Mouse (Mus musculus) large intestine, adult 2 months (tissue): ENCODE measurements around the gene Gm10330. TPM values are rescaled to one million over a fixed set of nuclear protein-coding genes. Genes with fewer than 3 reads are reported as not detected.
"Not testable (repeated sequence)": the region's sequence is repeated elsewhere in the genome, so short reads cannot be mapped to it uniquely, and the experiment has no call there.

Experiments
- DNase-seq: peaks from one replicate; pipeline ENCODE4 v3.0.0-alpha.2; 2012; ENCODE audit warnings: low read depth, low spot score
- WGBS: fragments of 180-500 bp; shearing (Covaris S2); methylation state at CpG from one replicate; pipeline ENCODE4 v1.1.7; 2018; 5-methylcytosine and 5-hydroxymethylcytosine counted together
- polyA plus RNA-seq: library from polyadenylated mRNA; depleted of rRNA; stranded (reverse); fragments of >200 nt; gene quantifications from 2 replicates; pipeline ENCODE4 v1.2.3, GENCODE M21; 2012; rRNA removed

Gm10330 gene
- not detected in 2 replicates for polyA plus RNA-seq

DNA sequence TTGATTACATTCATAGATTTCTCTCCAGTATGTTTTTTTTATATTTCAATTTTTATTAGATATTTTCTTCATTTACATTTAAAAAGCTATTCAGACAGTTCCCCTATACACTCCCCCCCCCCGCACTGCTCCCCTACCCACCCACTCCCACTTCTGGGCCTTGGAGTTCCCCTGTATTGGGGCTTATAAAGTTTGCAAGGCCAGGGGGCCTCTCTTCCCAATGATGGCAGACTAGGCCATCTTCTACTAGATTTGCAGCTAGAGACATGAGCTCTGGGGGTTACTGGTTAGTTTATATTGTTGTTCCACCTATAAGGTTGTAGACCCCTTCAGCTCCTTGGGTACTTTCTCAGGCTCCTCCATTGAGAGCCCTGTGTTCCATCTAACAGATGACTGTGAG, at the start of gene Gm10330:
Gene Gm10330, minus strand, starts transcription at position 101 of the 400 bp plus-strand sequence.
- WGBS: 90% methylated on average over 1 of the region's 1 CpGs
- not testable (repeated sequence) for DNase-seq

DNA sequence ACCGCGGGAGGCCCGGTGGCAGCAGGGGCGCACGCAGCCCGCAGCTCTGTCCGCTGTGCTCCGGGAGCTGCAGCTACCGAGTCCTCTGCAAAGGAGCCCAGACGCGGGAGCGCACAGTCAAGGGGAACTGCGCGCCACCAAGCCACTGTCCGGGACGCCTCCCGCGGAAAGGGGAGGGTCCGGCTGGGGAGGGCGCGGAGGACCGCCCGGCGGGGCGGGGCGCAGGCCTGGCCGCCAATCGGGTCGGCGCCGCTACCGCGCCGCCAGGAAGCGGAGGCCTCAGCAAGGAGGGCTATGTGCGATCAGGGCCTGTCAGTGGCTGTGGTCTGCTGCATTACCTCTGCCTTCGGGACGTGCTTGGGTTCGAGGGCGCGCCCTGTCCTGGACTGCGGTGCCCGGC, 20.7 kb upstream of the Gm10330 start:
- DNase-seq: not testable (repeated sequence)
- 35% methylated on average over 42 of the region's 43 CpGs for WGBS

DNA sequence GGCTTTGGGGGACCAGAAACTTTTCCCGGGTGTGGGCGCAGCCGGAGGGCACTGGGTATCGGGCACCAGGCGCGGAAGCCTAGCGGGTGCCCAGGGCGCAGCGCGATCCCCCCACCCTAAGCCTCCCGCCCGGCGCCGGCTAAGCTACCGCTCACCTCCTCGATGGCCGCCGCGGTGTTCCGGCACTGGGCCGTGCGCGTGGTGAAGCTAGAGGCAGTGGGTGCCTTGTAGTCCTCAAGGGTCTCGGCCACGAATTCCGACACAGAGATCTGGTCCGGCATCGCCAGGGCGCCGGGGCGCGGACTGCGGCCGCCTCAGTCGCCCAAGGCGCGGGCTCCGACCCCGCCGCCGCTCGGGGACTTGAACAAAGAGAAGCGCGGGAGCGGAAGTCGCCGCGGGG, 20.3 kb upstream of the Gm10330 start:
- 28% methylated on average over 39 of the region's 48 CpGs for WGBS
- not testable (repeated sequence) for DNase-seq
